Mouse (Mus musculus) embryonic stem cell, embryonic (primary cell): ENCODE data around the gene Ern1.

Experiments used
- CTCF ChIA-PET, 4 experiments: fragments of 300-600 bp in 2 of 4; fragments of 350-600 bp in 2 of 4; sonication (Branson Sonifier 250); formaldehyde crosslinking; loops; one replicate each; lab custom pipeline; 2022; ENCODE audit warnings: inconsistent platforms in 2 of 4; lab: Charles Lee
- POLR2A ChIA-PET, 4 experiments: fragments of 300-600 bp in 2 of 4; fragments of 350-600 bp in 2 of 4; sonication (Branson Sonifier 250); formaldehyde crosslinking; loops; one replicate each; lab custom pipeline; 2022; ENCODE audit warnings: antibody characterized with exemption in 4 of 4, inconsistent platforms in 1 of 4; lab: Charles Lee

Gene Ern1

GRCm38 (mm10) chr11:106410011-106410410, 77.6 kb downstream of the Ern1 start:
- ChIA-PET POLR2A (interaction anchor here in 3 of 4 experiments (1.0 to 2.3 kb wide), 3 partner anchors 91 to 92 kb away, joined by 4 to 12 read pairs (median 9); no protein-coding TSS in a partner anchor), CTCF (interaction anchor here (0.7 to 1.7 kb wide), 6 partner anchors 9 to 218 kb away, joined by 3 to 11 read pairs (median 4); partner anchors contain the start of gene Tex2 (in 1 of the 4))

GRCm38 (mm10) chr11:106398481-106398880, 89.2 kb downstream of the Ern1 start:
- CTCF ChIA-PET = interaction anchor here in 3 of 4 experiments (0.6 to 3.0 kb wide), 8 partner anchors 17 to 471 kb away, joined by 3 to 12 read pairs (median 6); no protein-coding TSS in a partner anchor
- POLR2A ChIA-PET = interaction anchor here in 2 of 4 experiments (0.5 to 2.2 kb wide), 3 partner anchors 76 to 344 kb away, joined by 4 to 8 read pairs (median 7); no protein-coding TSS in a partner anchor

- POLR2A ChIA-PET = interaction anchor here (0.5 to 2.2 kb wide), 8 partner anchors 11 to 345 kb away, joined by 3 to 8 read pairs (median 4); no protein-coding TSS in a partner anchor
- CTCF ChIA-PET = interaction anchor here (0.6 to 3.0 kb wide), 12 partner anchors 21 to 312 kb away, joined by 3 to 14 read pairs (median 6); no protein-coding TSS in a partner anchor
These were observed 90.0 kb downstream of the Ern1 start for GRCm38 (mm10) chr11:106397656-106398055.

GRCm38 (mm10) chr11:106394055-106394454, 93.6 kb downstream of the Ern1 start:
- POLR2A ChIA-PET = interaction anchor here in 3 of 4 experiments (0.6 to 3.3 kb wide), 4 partner anchors 12 to 1019 kb away, joined by 3 to 17 read pairs (median 5); no protein-coding TSS in a partner anchor
- CTCF ChIA-PET = interaction anchor here in 1 of 4 experiments (0.6 kb wide), 1 partner anchor 200 kb away, joined by 4 read pairs; no protein-coding TSS in a partner anchor

GRCm38 (mm10) chr11:106393331-106393616, 94.4 kb downstream of the Ern1 start:
- CTCF ChIA-PET = interaction anchor here (0.6 to 2.4 kb wide), 11 partner anchors 27 to 364 kb away, joined by 3 to 8 read pairs (median 4); partner anchors contain the start of gene Ern1 (in 1 of the 4)
- POLR2A ChIA-PET = interaction anchor here in 2 of 4 experiments (0.6 to 3.3 kb wide), 4 partner anchors 107 to 184 kb away, joined by 3 to 17 read pairs (median 4); no protein-coding TSS in a partner anchor

- POLR2A ChIA-PET = interaction anchor here in 2 of 4 experiments (0.6 to 3.3 kb wide), 6 partner anchors 108 to 335 kb away, joined by 3 to 17 read pairs (median 3); no protein-coding TSS in a partner anchor
These were observed 94.9 kb downstream of the Ern1 start for GRCm38 (mm10) chr11:106392597-106393330.

GRCm38 (mm10) chr11:106391546-106392188, 96.0 kb downstream of the Ern1 start:
- CTCF ChIA-PET = interaction anchor here in 3 of 4 experiments (0.6 to 2.4 kb wide), 14 partner anchors 9 to 955 kb away, joined by 3 to 15 read pairs (median 4); no protein-coding TSS in a partner anchor
- POLR2A ChIA-PET = interaction anchor here in 1 of 4 experiments (1.2 to 1.6 kb wide), 2 partner anchors 109 to 175 kb away, joined by 4 read pairs; partner anchors contain the start of genes Ccdc47 and Ddx42

More at GRCm38 (mm10) chr11:106392597-106393330, 94.9 kb downstream of the Ern1 start:
- CTCF ChIA-PET = interaction anchor here (0.5 to 2.4 kb wide), 15 partner anchors 26 to 365 kb away, joined by 3 to 8 read pairs (median 3); partner anchors contain the start of gene Ern1 (in 1 of the 4)

GRCm38 (mm10) chr11:106390757-106391156, 96.9 kb downstream of the Ern1 start:
- POLR2A ChIA-PET = interaction anchor here in 2 of 4 experiments (0.7 to 1.6 kb wide), 4 partner anchors 10 to 175 kb away, joined by 3 to 4 read pairs (median 4); partner anchors contain the start of genes Ccdc47 (in 1 of the 2) and Ddx42 (in 1 of the 2)
- CTCF ChIA-PET = interaction anchor here in 3 of 4 experiments (0.6 to 2.6 kb wide), 11 partner anchors 10 to 954 kb away, joined by 3 to 8 read pairs (median 3); no protein-coding TSS in a partner anchor

GRCm38 (mm10) chr11:106389611-106390010, 98.0 kb downstream of the Ern1 start:
- POLR2A ChIA-PET = interaction anchor here in 2 of 4 experiments (0.7 to 3.7 kb wide), 5 partner anchors 11 to 397 kb away, joined by 3 to 20 read pairs (median 4); partner anchors contain the start of genes Ccdc47 (in 1 of the 2) and Ddx42 (in 1 of the 2)
- CTCF ChIA-PET = interaction anchor here in 2 of 4 experiments (1.3 to 2.6 kb wide), 3 partner anchors 23 to 60 kb away, joined by 3 to 8 read pairs (median 4); no protein-coding TSS in a partner anchor

- POLR2A ChIA-PET = interaction anchor here (0.6 to 3.7 kb wide), 8 partner anchors 11 to 325 kb away, joined by 3 to 20 read pairs (median 4); no protein-coding TSS in a partner anchor
These were observed 99.8 kb downstream of the Ern1 start, which contains the start of gene Icam2 for GRCm38 (mm10) chr11:106387791-106388216. TSS of gene Icam2 (minus strand) at chr11:106388075.

GRCm38 (mm10) chr11:106387020-106387419, 100.6 kb downstream of the Ern1 start:
- CTCF ChIA-PET = interaction anchor here in 2 of 4 experiments (0.7 to 1.7 kb wide), 5 partner anchors 19 to 240 kb away, joined by 3 to 6 read pairs (median 4); no protein-coding TSS in a partner anchor
- POLR2A ChIA-PET = interaction anchor here (0.6 to 3.7 kb wide), 21 partner anchors 9 to 428 kb away, joined by 3 to 20 read pairs (median 3); no protein-coding TSS in a partner anchor

More at GRCm38 (mm10) chr11:106387791-106388216, 99.8 kb downstream of the Ern1 start, which contains the start of gene Icam2:
- CTCF ChIA-PET = interaction anchor here in 2 of 4 experiments (0.7 to 1.4 kb wide), 2 partner anchors 20 to 22 kb away, joined by 4 read pairs; no protein-coding TSS in a partner anchor

GRCm38 (mm10) chr11:106386409-106386808, 101.2 kb downstream of the Ern1 start:
- ChIA-PET POLR2A (interaction anchor here in 3 of 4 experiments (0.6 to 3.7 kb wide), 16 partner anchors 9 to 427 kb away, joined by 3 to 20 read pairs (median 3); no protein-coding TSS in a partner anchor), CTCF (interaction anchor here in 2 of 4 experiments (1.0 to 1.7 kb wide), 4 partner anchors 20 to 241 kb away, joined by 3 to 6 read pairs (median 4); no protein-coding TSS in a partner anchor)

GRCm38 (mm10) chr11:106383051-106383790, 104.4 kb downstream of the Ern1 start:
- POLR2A ChIA-PET = interaction anchor here in 2 of 4 experiments (0.6 to 1.5 kb wide), 3 partner anchors 103 to 406 kb away, joined by 3 to 6 read pairs (median 4); partner anchors contain the start of genes Cep95 (in 1 of the 2) and Ddx5 (in 1 of the 2)
- CTCF ChIA-PET = interaction anchor here in 2 of 4 experiments (0.8 to 1.7 kb wide), 2 partner anchors 17 to 162 kb away, joined by 3 to 9 read pairs; no protein-coding TSS in a partner anchor

GRCm38 (mm10) chr11:106382424-106382823, 105.2 kb downstream of the Ern1 start:
- ChIA-PET CTCF (no interaction called here), POLR2A (interaction anchor here in 2 of 4 experiments (0.6 to 1.1 kb wide), 2 partner anchors 12 to 407 kb away, joined by 3 to 4 read pairs; partner anchors contain the start of genes Cep95 (in 1 of the 2) and Ddx5 (in 1 of the 2))

- CTCF ChIA-PET = no interaction called here
- POLR2A ChIA-PET = interaction anchor here in 1 of 4 experiments (1.1 kb wide), 1 partner anchor 13 kb away, joined by 3 read pairs; no protein-coding TSS in a partner anchor
These were observed 105.8 kb downstream of the Ern1 start for GRCm38 (mm10) chr11:106381883-106382282.

GRCm38 (mm10) chr11:106381011-106381410, 106.6 kb downstream of the Ern1 start:
- POLR2A ChIA-PET = interaction anchor here in 3 of 4 experiments (0.6 to 1.3 kb wide), 3 partner anchors 14 to 395 kb away, joined by 3 to 11 read pairs (median 6); no protein-coding TSS in a partner anchor
- CTCF ChIA-PET = interaction anchor here in 3 of 4 experiments (0.5 to 1.1 kb wide), 8 partner anchors 10 to 362 kb away, joined by 3 read pairs; no protein-coding TSS in a partner anchor
